Mouse (Mus musculus) stomach, postnatal 0 days (tissue): Measurements from ENCODE around the gene Nlk. TPM values are rescaled to one million over a fixed set of nuclear protein-coding genes. Genes with fewer than 3 reads are reported as not detected.

Source experiments
- ATAC-seq: fragments of 200-750 bp; cut with Nextera tagmentation; 2 replicates; pipeline ENCODE4 v1.8.0; 2017; ENCODE audit not compliant: low FRiP score, low TSS enrichment
- DNase-seq: peaks from one replicate; pipeline ENCODE4 v3.0.0-alpha.2; 2016; ENCODE audit warnings: low spot score
- H3K27ac ChIP-seq: fragments of 300-500 bp; sonication (generic); replicated peaks from 2 replicates; pipeline ENCODE4 v1.5.1; 2014; ENCODE audit warnings: mild to moderate bottlenecking, control low read depth
- H3K27me3 ChIP-seq: fragments of 300-500 bp; sonication (generic); 2 replicates; pipeline ENCODE4 v1.6.1; 2014; ENCODE audit warnings: low read length; ENCODE audit not compliant: control insufficient read depth, insufficient read depth
- H3K36me3 ChIP-seq: fragments of 300-500 bp; sonication (generic); 2 replicates; pipeline ENCODE4 v1.6.1; 2014; ENCODE audit warnings: low read length, mixed read lengths; ENCODE audit not compliant: control insufficient read depth, insufficient read depth
- H3K4me1 ChIP-seq: fragments of 300-500 bp; sonication (generic); replicated peaks from 2 replicates; pipeline ENCODE4 v1.6.1; 2014; ENCODE audit warnings: antibody characterized with exemption; ENCODE audit not compliant: control insufficient read depth, insufficient read depth
- H3K4me2 ChIP-seq: fragments of 300-500 bp; sonication (generic); replicated peaks from 2 replicates; pipeline ENCODE4 v1.6.1; 2014; ENCODE audit warnings: low read depth, mild to moderate bottlenecking, control low read depth, moderate library complexity
- H3K4me3 ChIP-seq: fragments of 300-500 bp; sonication (generic); 2 replicates; pipeline ENCODE4 v1.5.1; 2014; ENCODE audit warnings: low read depth, low read length, control low read depth
- H3K9ac ChIP-seq: fragments of 300-500 bp; sonication (generic); 2 replicates; pipeline ENCODE4 v1.6.1; 2014; ENCODE audit warnings: mild to moderate bottlenecking, low read length, control low read depth, mixed read lengths
- H3K9me3 ChIP-seq: fragments of 300-500 bp; sonication (generic); 2 replicates; pipeline ENCODE4 v1.6.1; 2016; ENCODE audit warnings: low read length; ENCODE audit not compliant: control insufficient read depth
- CTCF ChIP-seq: IDR thresholded peaks from 2 replicates; pipeline ENCODE4 v1.5.1; 2016; ENCODE audit warnings: antibody characterized with exemption, low read depth, mild to moderate bottlenecking, moderate library complexity
- EP300 ChIP-seq: optimal IDR thresholded peaks from 2 replicates; pipeline ENCODE3; 2016; ENCODE audit warnings: antibody characterized with exemption
- WGBS: fragments of 180-500 bp; shearing (Covaris S2); extraction: QIAGEN DNeasy Blood & Tissue Kit; methylation state at CpG from one replicate; pipeline ENCODE4 v1.1.7; 2014; 5-methylcytosine and 5-hydroxymethylcytosine counted together
- polyA plus RNA-seq: library from polyadenylated mRNA; unstranded; fragments of >200 nt; fragmentation: Nextera tagmentation; extraction: Ambion mirVana; gene quantifications from 2 replicates; pipeline ENCODE4 v1.2.1, GENCODE M21; 2015

The Nlk gene
- polyA plus RNA-seq, 1 experiment from 2014 or later: 9.9 TPM

- Histone ChIP-seq H3K9ac (no peak overlapping the region), H3K9me3 (no peaks in the 10 kb centered on the region), H3K36me3 (no peaks in the 10 kb centered on the region), H3K27me3 (no peaks in the 10 kb centered on the region), H3K27ac (no peak overlapping the region), H3K4me2 (no peak overlapping the region), H3K4me1 (no peaks in the 10 kb centered on the region), H3K4me3 (no peak overlapping the region)
- no peak for ATAC-seq
- no peak for TF ChIP-seq CTCF
- TF ChIP-seq EP300: no peak
- WGBS: 37% methylated on average over 4 of the region's 4 CpGs
- no peak for DNase-seq
Observed at GRCm38 (mm10) chr11:78600926-78601590, 96.1 kb downstream of the Nlk start.

DNA sequence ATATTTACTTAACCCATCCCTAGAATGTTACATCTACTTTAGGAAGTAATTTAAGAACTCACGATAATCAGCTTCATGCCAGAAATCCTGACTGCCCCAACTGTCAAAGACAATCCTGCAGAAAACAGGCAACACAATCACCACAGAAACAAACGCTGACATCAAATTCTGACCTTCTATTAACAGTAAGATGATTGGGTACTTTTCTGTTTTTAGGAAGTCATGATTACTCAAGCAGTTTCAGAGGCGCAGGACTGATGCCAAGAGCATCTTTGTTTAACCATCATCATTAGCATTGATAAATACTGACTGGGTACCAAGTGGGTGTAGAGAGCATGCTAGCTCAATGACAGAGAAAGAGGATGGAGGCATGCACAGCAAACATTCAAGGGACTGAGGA, 96.7 kb downstream of the Nlk start:
- no peaks in the 10 kb centered on the region for H3K27me3 ChIP-seq
- ATAC-seq (no peak), DNase-seq (no peak)
- WGBS: 60% methylated on average over 3 of the region's 3 CpGs
- TF ChIP-seq EP300 (no peak), CTCF (no peak)
- H3K9me3 ChIP-seq: no peaks in the 10 kb centered on the region
- H3K4me2 ChIP-seq: no peak overlapping the region
- no peaks in the 10 kb centered on the region for H3K36me3 ChIP-seq
- no peak overlapping the region for H3K9ac ChIP-seq
- H3K27ac ChIP-seq: no peak overlapping the region
- no peak overlapping the region for H3K4me3 ChIP-seq
- H3K4me1 ChIP-seq: no peaks in the 10 kb centered on the region

GRCm38 (mm10) chr11:78600051-78600450, 97.1 kb downstream of the Nlk start:
- DNase-seq (no peak), ATAC-seq (no peak)
- no peaks in the 10 kb centered on the region for H3K36me3 ChIP-seq
- H3K27me3 ChIP-seq: no peaks in the 10 kb centered on the region
- 69% methylated on average over 4 of the region's 4 CpGs for WGBS
- H3K4me3 ChIP-seq: no peak overlapping the region
- H3K4me1 ChIP-seq: no peaks in the 10 kb centered on the region
- H3K27ac ChIP-seq: no peak overlapping the region
- H3K9ac ChIP-seq: no peak overlapping the region
- TF ChIP-seq EP300 (no peak), CTCF (no peak)
- H3K4me2 ChIP-seq: no peak overlapping the region
- H3K9me3 ChIP-seq: no peaks in the 10 kb centered on the region

DNA sequence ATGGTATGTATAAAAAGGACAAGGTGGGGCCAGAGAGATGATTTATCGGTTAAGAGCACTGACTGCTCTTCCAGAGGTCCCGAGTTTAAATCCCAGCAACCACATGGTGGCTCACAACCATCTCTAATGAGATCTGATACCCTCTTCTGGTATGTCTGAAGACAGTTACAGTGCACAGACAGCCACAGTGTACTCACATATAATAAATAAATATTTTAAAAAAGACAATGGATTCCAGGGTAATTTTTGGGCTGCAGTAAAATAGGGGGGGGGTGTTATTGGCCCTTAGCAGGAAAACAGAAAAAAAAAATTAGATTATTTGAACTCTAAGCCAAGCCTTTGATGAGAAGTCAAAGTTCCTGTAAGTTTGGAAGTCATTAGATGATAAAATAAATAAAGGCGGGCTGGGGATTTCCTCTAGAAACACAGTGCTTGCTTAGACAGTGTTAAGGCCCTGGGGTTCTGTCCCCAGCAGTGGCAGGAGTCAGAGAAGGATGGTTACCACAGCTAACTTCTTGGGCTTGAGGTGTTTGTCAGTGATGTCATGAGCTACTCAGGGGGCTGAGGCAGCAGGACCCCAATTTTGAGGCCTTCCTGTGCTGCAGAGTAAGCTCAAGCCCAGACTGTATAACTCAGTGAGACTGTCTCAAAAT, 98.3 kb downstream of the Nlk start:
- DNase-seq (no peak), ATAC-seq (no peak)
- no peaks in the 10 kb centered on the region for H3K9me3 ChIP-seq
- no peak overlapping the region for H3K27ac ChIP-seq
- H3K4me1 ChIP-seq: no peaks in the 10 kb centered on the region
- no peaks in the 10 kb centered on the region for H3K36me3 ChIP-seq
- WGBS: 46% methylated on average over 3 of the region's 3 CpGs
- no peaks in the 10 kb centered on the region for H3K27me3 ChIP-seq
- no peak overlapping the region for H3K4me2 ChIP-seq
- H3K9ac ChIP-seq: no peak overlapping the region
- TF ChIP-seq EP300 (no peak), CTCF (no peak)
- no peak overlapping the region for H3K4me3 ChIP-seq

GRCm38 (mm10) chr11:78596750-78597149, 100.4 kb downstream of the Nlk start:
- Histone ChIP-seq H3K4me1 (no peaks in the 10 kb centered on the region), H3K27ac (no peak overlapping the region), H3K4me3 (no peak overlapping the region), H3K9me3 (no peaks in the 10 kb centered on the region), H3K9ac (no peak overlapping the region), H3K36me3 (no peaks in the 10 kb centered on the region), H3K4me2 (no peak overlapping the region), H3K27me3 (no peaks in the 10 kb centered on the region)
- TF ChIP-seq CTCF: no peak
- ATAC-seq: no peak
- no peak for DNase-seq

DNA sequence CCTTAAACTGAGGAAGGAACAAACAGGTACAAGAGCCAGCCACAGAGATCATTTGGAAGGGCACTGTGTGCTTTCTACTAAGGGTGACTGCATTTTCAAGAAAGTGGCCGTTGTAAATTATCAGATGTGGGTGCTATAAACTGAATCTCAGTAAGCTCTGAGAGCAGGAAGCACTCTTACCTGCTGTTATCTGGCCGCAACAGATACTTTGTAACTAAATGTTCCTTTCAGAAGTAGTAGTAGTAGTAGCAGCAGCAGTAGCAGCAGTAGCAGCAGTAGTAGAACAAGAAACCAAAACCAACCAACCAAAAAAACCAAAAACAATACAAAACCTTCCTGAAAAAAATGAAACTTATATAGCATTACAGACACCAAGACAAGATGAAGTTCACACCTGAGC, 101.4 kb downstream of the Nlk start:
- Histone ChIP-seq H3K9me3 (no peaks in the 10 kb centered on the region), H3K4me2 (no peak overlapping the region), H3K27me3 (no peaks in the 10 kb centered on the region), H3K4me1 (no peaks in the 10 kb centered on the region), H3K36me3 (no peaks in the 10 kb centered on the region), H3K9ac (no peak overlapping the region), H3K4me3 (no peak overlapping the region), H3K27ac (no peak overlapping the region)
- WGBS: 89% methylated on average over 2 of the region's 2 CpGs
- DNase-seq (no peak), ATAC-seq (no peak)
- TF ChIP-seq CTCF (no peak), EP300 (no peak)
